Mouse (Mus musculus) kidney, postnatal 25 days (tissue): ENCODE data around the gene Stox1.

Experiments
- DNase-seq, 2 experiments: peaks; one replicate each; pipeline ENCODE4 v3.0.0; 2021; ENCODE audit warnings: mixed read lengths in 2 of 2

Stox1 gene

DNA sequence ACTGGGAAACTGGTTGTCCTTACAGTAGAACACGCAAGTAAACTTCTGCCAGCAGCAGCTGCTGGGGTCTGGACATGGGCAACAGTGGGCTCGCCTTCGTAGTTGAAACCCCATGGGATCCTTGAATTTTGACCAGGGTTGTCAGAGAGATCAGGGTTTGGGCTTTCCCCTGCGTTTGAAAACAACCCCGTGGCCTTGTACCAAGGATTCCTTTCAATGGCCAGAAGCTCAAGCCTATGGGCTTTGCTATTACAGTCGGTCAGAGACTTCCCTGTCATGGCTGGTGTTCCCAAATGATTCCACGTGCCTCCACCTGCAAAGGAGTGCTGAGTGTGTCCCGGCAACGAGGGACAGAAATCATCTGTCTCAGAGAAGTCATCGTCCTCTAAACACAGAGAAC is 61.8 kb downstream of the Stox1 start:
- DNase-seq, result peak in 1 of 2 experiments; percentile 32

DNA sequence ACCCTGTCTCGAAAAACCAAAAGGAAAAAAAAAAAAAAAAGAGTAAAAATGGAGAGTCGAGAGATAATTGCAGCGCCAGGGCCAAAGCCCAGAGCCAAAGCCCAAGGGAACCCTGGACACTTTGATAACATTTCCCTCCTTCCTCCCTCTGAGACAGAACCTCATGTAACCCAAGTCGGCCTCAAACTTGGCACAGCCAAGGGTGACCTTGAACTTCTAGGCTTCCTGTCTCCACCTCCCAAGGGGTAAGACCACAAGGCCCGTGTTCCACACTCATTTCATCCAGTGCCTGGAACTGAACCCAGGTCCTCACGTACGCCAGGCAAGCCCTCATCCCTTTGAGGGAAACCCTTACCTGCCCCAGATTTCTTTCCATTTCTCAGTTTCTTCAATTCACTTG is 69.2 kb downstream of the Stox1 start:
- no peak for DNase-seq

DNA sequence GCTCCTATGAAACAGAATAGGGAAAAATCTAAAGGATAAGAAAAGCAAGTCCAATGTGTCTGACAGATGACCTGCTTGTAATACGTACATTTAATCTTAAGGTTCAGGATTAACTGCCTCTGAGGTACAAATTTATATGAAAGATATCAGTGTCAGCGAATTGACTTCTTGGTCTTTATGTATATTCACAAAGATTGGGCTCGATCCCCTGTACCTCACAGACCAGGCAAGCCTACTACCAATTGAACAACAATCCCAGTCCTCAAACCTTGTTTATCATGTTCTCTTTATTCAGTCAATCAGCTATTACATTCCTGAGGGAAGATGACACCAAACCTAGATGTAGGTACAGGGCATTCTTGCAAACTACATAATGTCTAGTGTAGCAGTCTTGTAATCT is 74.0 kb downstream of the Stox1 start:
- no peak for DNase-seq

DNA sequence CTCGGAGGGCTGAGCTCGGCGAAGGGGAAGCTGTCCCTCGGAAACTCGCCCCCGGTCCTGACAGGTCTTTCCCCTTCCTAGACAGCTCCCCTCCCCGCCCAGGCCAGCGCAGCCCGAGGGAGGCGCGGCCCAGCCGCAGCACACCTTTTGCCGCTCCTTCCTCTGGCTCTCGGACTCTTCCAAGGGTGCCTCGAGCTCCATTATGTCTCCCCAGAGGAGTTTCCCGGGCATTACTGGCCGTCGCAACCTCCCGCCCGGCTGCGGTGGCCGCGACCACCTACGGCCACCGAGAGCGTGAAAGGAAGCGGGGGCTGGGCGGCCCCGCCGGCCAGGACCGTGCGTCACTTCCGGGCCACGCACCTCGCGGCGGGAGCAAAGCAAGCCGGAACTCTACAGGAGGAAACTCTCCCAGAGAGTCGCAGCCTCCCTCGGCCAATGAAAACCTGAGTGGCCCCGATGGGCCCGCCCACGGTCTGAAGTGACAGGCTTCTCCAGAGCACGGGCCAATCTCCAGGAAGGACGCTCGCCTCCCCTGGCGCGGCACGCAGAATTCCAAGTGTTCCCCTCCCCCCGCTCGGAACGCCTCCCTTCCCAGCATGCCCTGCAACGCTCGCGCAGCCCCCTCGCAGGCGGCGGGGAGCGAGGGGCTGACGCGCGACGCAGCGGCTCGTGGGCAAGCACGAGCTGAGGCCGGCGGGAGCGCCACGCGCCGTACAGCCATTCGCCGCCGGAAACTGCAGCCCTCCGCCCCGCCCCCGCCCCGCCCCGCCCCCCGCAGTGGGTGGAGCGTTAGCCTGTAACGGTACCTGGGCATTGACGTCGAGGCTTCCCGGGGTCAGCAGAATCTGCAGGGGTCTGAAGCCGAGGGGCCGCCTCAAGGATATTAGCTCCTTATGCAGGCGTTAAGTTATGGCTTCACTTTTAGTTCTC is 74.8 kb downstream of the Stox1 start, which contains the start of gene Ddx50:
Gene Ddx50, minus strand, starts transcription at position 338 of the 930 bp plus-strand sequence.
- peak; percentile 99 to 100 for DNase-seq

DNA sequence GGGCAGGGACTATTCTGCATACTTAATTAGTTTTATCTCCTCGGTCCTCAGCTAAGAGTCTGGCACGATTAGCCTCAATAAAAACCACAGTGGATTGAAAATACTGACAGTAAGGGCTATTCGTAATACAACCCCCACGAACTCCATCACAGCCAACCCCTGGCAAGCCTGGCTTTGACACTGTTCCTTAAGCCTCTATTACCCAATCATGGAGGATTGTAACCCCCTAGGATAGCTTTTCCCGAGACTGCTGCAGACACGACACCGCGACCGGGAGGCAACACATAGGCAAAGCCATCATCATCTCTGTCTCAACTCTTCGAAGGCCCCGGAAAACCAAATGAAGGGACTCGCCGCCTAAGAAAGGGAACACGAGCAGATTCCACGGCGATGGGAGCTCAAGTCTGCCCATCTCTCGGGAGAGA is 75.6 kb downstream of the Stox1 start:
- DNase-seq, result no peak
